Mouse (Mus musculus): ENCODE results near the gene Apon. TPM values are rescaled to one million over a fixed set of nuclear protein-coding genes. Genes with fewer than 3 reads are reported as not detected.

Gene Apon
- polyA plus RNA-seq (2014; fragmentation: Nextera tagmentation; extraction: Ambion mirVana), result 0.30 TPM in 2 replicates

DNA sequence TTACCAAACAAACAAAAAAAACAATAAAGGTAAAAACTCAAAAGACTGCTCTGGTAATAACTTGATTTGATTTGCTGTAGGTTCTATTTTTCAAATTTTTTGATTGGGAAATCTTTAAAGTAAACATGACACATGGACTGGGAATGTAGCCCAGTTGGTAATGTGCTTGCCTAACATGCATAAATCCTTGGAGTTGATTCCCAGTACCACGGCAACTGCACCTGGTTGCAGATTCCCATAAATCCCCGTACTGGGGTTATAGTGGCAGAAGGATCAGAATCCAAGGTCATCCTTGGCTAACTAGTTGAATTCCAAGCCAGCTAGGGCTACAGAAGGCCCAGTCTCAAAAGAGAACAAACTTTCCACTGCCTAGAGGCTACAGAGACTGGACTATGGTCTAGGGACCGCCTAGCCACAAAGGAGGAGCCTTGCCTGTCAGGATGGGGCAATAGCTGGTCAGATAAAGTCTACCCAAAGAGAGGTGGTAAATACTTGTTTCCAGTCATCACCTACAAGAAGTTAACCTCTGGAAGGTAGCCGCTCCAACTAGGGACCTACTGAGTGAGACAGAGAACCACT is at the start of gene Apon:
Gene Apon, plus strand, starts transcription at position 420 of the 579 bp plus-strand sequence.
- no peak within 1 kb of the TSS for H3K4me3 ChIP-seq (ENCODE audit: low read depth, low read length)
- ATAC-seq (replicated peaks; ENCODE audit: low FRiP score, low TSS enrichment, low read depth) (no peak), DNase-seq (ENCODE audit: low spot score) (no peak)
- H3K27ac ChIP-seq (ENCODE audit: low read depth), result no peak within 1 kb of the TSS
- no peaks in the 10 kb centered on the region for H3K9me3 ChIP-seq (ENCODE audit: control insufficient read depth, low read length)
- no peak within 1 kb of the TSS for H3K4me2 ChIP-seq (ENCODE audit: low read length)
- H3K9ac ChIP-seq (ENCODE audit: low read length), result no peak within 1 kb of the TSS
- 82% methylated on average over 4 of the region's 4 CpGs for WGBS
- H3K4me1 ChIP-seq (replicated peaks; ENCODE audit: control insufficient read depth, insufficient read depth, low read length), result no peaks in the 10 kb centered on the region
- peaks cover 43% of the 10 kb centered on the region for H3K36me3 ChIP-seq (ENCODE audit: control insufficient read depth, insufficient read depth, low read length)
- H3K27me3 ChIP-seq (replicated peaks; ENCODE audit: control insufficient read depth, insufficient read depth, low read length), result no peaks in the 10 kb centered on the region

DNA sequence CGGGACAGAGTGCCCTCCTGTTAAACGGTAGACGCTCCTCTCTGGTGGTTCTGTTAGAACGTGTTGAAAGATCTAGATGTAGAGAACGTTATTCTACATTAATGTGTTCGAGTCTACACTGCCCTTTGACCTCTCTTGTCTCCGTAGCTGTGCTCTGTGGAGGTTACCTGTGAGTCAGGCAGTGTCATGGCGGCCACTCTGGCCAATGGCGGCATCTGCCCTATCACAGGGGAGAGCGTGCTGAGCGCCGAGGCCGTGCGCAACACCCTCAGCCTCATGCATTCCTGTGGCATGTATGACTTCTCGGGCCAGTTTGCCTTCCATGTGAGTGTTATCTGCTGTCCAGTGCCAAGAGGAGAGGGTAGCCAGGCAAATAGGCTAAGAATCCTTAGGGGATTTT is 49.0 kb upstream of the Apon start:
- 84% methylated on average over 15 of the region's 15 CpGs for WGBS
- Histone ChIP-seq H3K36me3 (ENCODE audit: control insufficient read depth, insufficient read depth, low read length) (peaks cover 6% of the 10 kb centered on the region; the same call in 1 of the 2 replicates), H3K4me3 (ENCODE audit: low read depth, low read length) (no peak overlapping the region), H3K4me1 (replicated peaks; ENCODE audit: control insufficient read depth, insufficient read depth, low read length) (no peaks in the 10 kb centered on the region), H3K9me3 (ENCODE audit: control insufficient read depth, low read length) (no peaks in the 10 kb centered on the region), H3K27me3 (replicated peaks; ENCODE audit: control insufficient read depth, insufficient read depth, low read length) (no peaks in the 10 kb centered on the region), H3K4me2 (ENCODE audit: low read length) (no peak overlapping the region), H3K27ac (ENCODE audit: low read depth) (no peak overlapping the region), H3K9ac (ENCODE audit: low read length) (no peak overlapping the region)
- ATAC-seq (replicated peaks; ENCODE audit: low FRiP score, low TSS enrichment, low read depth) (no peak), DNase-seq (ENCODE audit: low spot score) (no peak)

DNA sequence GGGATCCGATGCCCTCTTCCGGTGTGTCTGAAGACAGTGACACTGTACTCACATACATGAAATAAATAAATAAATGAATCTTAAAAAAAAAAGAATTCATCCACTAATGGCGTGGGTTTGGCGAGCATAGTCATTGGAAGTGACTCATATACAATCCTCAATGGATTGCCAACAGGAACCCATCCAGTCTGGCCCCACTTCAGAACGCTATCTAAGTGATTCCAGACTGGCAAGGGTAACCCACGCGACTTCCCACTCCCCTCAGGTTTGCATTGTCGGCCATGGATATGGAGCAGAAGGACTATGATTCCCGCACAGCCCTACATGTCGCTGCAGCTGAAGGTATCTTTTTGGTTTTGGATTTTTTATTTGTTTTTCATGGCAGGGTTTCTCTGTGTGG is 45.6 kb upstream of the Apon start:
- H3K4me1 ChIP-seq (replicated peaks; ENCODE audit: control insufficient read depth, insufficient read depth, low read length), result peaks cover 6% of the 10 kb centered on the region
- no peak overlapping the region for H3K27ac ChIP-seq (ENCODE audit: low read depth)
- ATAC-seq (replicated peaks; ENCODE audit: low FRiP score, low TSS enrichment, low read depth), result no peak
- no peak overlapping the region for H3K4me2 ChIP-seq (ENCODE audit: low read length)
- H3K27me3 ChIP-seq (replicated peaks; ENCODE audit: control insufficient read depth, insufficient read depth, low read length), result 0 out of 2 replicates have a peak, but pooled peaks cover under 1% of the 10 kb centered on the region
- H3K4me3 ChIP-seq (ENCODE audit: low read depth, low read length), result no peak overlapping the region
- WGBS, result 96% methylated on average over 10 of the region's 10 CpGs
- H3K9me3 ChIP-seq (ENCODE audit: control insufficient read depth, low read length), result no peaks in the 10 kb centered on the region
- no peak overlapping the region for H3K9ac ChIP-seq (ENCODE audit: low read length)
- peaks cover 6% of the 10 kb centered on the region; the same call in 1 of the 2 replicates for H3K36me3 ChIP-seq (ENCODE audit: control insufficient read depth, insufficient read depth, low read length)
- no peak for DNase-seq (ENCODE audit: low spot score)

DNA sequence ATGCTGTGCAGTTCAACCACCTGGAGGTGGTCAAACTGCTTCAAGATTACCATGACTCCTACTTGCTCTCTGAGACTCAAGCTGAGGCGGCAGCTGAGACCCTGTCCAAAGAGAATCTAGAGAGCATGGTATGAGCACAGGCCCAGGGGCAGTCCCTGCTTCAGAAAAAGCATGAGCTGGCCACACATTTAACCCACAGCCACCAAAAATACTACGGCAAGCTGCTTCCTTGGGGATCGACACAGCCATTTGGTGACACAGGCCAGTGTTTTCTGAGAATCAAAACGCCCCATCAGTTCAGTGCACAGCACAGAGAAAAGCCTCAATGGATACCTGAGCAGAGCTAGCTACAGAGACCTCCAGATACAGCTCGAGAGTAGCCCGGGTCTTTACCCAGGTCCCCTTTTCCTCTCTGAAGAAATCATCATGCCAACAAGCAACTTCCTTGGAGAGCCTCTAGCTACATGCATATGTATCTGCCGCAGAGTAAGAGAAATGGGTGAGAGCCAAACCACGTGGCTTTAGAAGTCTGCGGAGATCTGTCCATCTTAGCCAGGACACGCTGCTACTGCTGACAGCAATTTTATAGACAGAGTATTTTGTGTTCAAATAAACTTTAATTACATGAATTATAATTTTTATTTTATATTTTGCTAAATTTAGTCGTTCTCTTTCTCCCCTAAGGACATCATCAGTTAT is 44.4 kb upstream of the Apon start:
- no peak overlapping the region for H3K4me3 ChIP-seq (ENCODE audit: low read depth, low read length)
- 92% methylated on average over 11 of the region's 11 CpGs for WGBS
- peaks cover 6% of the 10 kb centered on the region; the same call in 1 of the 2 replicates for H3K36me3 ChIP-seq (ENCODE audit: control insufficient read depth, insufficient read depth, low read length)
- no peak overlapping the region for H3K9ac ChIP-seq (ENCODE audit: low read length)
- H3K4me2 ChIP-seq (ENCODE audit: low read length), result no peak overlapping the region
- no peak overlapping the region for H3K27ac ChIP-seq (ENCODE audit: low read depth)
- peaks cover 6% of the 10 kb centered on the region for H3K4me1 ChIP-seq (replicated peaks; ENCODE audit: control insufficient read depth, insufficient read depth, low read length)
- 0 out of 2 replicates have a peak, but pooled peaks cover 8% of the 10 kb centered on the region for H3K27me3 ChIP-seq (replicated peaks; ENCODE audit: control insufficient read depth, insufficient read depth, low read length)
- no peaks in the 10 kb centered on the region for H3K9me3 ChIP-seq (ENCODE audit: control insufficient read depth, low read length)
- DNase-seq (ENCODE audit: low spot score), result no peak
- ATAC-seq (replicated peaks; ENCODE audit: low FRiP score, low TSS enrichment, low read depth), result no peak

DNA sequence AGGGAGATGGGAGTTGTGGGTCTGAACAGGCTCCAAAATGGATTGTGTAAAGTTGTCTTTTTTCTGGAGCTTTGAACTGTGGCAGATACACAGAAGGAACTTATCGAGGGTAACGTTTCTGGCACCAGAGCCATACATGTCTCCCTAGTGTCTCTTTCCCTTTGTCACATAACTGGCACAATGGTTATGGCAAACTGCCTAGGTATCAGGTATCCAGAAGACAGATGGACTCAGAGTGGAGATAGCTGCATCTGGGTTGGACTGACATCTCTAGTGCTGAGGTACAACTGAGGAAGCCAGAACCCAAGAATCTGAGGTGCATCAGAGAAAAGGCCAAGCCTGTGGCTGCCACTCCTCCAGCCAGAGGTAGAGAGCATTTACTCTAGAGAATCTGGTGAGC is 43.8 kb upstream of the Apon start:
- H3K4me3 ChIP-seq (ENCODE audit: low read depth, low read length), result no peak overlapping the region
- peaks cover 6% of the 10 kb centered on the region; the same call in 1 of the 2 replicates for H3K36me3 ChIP-seq (ENCODE audit: control insufficient read depth, insufficient read depth, low read length)
- DNase-seq (ENCODE audit: low spot score), result no peak
- no peak overlapping the region for H3K27ac ChIP-seq (ENCODE audit: low read depth)
- H3K9me3 ChIP-seq (ENCODE audit: control insufficient read depth, low read length), result no peaks in the 10 kb centered on the region
- H3K9ac ChIP-seq (ENCODE audit: low read length), result no peak overlapping the region
- 0 out of 2 replicates have a peak, but pooled peaks cover 11% of the 10 kb centered on the region for H3K27me3 ChIP-seq (replicated peaks; ENCODE audit: control insufficient read depth, insufficient read depth, low read length)
- 92% methylated on average over 2 of the region's 2 CpGs for WGBS
- H3K4me1 ChIP-seq (replicated peaks; ENCODE audit: control insufficient read depth, insufficient read depth, low read length), result peaks cover 6% of the 10 kb centered on the region
- no peak overlapping the region for H3K4me2 ChIP-seq (ENCODE audit: low read length)
- no peak for ATAC-seq (replicated peaks; ENCODE audit: low FRiP score, low TSS enrichment, low read depth)

DNA sequence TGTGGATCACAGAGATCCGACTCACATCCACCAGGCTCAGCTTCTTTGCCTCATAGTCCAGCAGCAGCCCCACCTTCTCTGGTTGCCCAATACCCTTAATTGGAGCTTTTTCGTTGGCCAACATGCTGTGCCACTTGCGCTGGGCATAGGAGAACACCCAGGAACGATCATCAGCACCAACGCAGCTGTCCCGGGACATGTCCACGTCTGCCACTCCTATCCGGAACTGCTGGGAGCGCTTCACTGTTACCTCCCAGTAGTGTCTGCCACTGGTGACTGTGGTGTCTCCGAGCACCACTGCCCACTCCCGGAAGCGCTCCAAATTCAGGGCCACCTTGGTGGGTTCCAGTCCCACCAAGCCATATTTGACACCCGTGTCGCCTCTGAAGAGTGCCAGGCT is 42.9 kb upstream of the Apon start:
- Histone ChIP-seq H3K27me3 (replicated peaks; ENCODE audit: control insufficient read depth, insufficient read depth, low read length) (0 out of 2 replicates have a peak, but pooled peaks cover 11% of the 10 kb centered on the region), H3K36me3 (ENCODE audit: control insufficient read depth, insufficient read depth, low read length) (peaks cover 6% of the 10 kb centered on the region; the same call in 1 of the 2 replicates), H3K4me3 (ENCODE audit: low read depth, low read length) (peak overlapping the region; percentile 76), H3K27ac (ENCODE audit: low read depth) (no peak overlapping the region), H3K4me2 (ENCODE audit: low read length) (peak overlapping the region; percentile 95), H3K9me3 (ENCODE audit: control insufficient read depth, low read length) (no peaks in the 10 kb centered on the region), H3K9ac (ENCODE audit: low read length) (peak overlapping the region; percentile 59), H3K4me1 (replicated peaks; ENCODE audit: control insufficient read depth, insufficient read depth, low read length) (peaks cover 6% of the 10 kb centered on the region)
- DNase-seq (ENCODE audit: low spot score), result no peak
- no peak; the same call in 1 of the 2 replicates for ATAC-seq (replicated peaks; ENCODE audit: low FRiP score, low TSS enrichment, low read depth)
- WGBS, result 24% methylated on average over 14 of the region's 14 CpGs

DNA sequence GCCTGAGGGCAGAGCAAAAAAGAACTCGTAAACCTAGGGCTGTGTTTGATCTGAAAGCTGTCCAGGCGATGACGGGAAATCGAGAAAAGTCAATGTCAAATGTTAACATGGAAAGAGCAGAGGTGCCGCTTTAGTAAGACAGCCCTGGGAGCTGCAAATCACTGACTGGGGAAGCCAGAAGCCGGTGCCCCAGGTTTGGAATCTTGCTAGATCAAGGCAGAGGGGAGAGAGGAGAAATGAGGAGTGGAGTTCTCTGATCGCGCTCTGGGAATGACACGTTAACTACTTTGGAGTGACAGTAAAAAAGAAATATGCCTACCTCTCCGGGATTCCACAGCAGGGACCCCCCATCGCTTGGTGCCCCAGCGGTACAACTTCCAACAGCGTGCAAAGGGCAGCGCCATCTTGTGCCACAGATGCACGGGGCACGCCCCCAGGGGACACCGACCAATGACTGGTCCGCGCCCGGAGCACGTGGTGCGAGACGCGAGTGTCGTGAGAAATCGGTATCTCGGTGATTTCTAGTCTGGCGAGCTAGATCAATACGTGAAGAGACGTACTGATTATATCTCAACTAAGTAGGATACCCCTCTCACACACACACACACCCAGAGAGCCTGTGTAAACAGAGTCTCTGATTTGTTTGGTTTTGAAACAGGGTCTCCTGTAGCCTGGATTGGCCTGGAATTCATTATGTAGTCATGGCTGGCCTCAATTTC is 42.3 kb upstream of the Apon start, which contains the start of gene Spryd4:
Gene Spryd4, minus strand, starts transcription at position 418 of the 719 bp plus-strand sequence.
- Histone ChIP-seq H3K4me2 (ENCODE audit: low read length) (peak within 1 kb of the TSS; percentile 95), H3K4me3 (ENCODE audit: low read depth, low read length) (peak within 1 kb of the TSS; percentile 76), H3K9ac (ENCODE audit: low read length) (peak within 1 kb of the TSS; percentile 59), H3K9me3 (ENCODE audit: control insufficient read depth, low read length) (no peaks in the 10 kb centered on the region), H3K27ac (ENCODE audit: low read depth) (peak within 1 kb of the TSS; percentile 51; the same call in 1 of the 2 replicates), H3K4me1 (replicated peaks; ENCODE audit: control insufficient read depth, insufficient read depth, low read length) (peaks cover 6% of the 10 kb centered on the region), H3K27me3 (replicated peaks; ENCODE audit: control insufficient read depth, insufficient read depth, low read length) (0 out of 2 replicates have a peak, but pooled peaks cover 11% of the 10 kb centered on the region), H3K36me3 (ENCODE audit: control insufficient read depth, insufficient read depth, low read length) (peaks cover 6% of the 10 kb centered on the region; the same call in 1 of the 2 replicates)
- under 1% methylated on average over 30 of the region's 30 CpGs for WGBS
- DNase-seq (ENCODE audit: low spot score) (peak; percentile 94), ATAC-seq (replicated peaks; ENCODE audit: low FRiP score, low TSS enrichment, low read depth) (peak; percentile 94)

DNA sequence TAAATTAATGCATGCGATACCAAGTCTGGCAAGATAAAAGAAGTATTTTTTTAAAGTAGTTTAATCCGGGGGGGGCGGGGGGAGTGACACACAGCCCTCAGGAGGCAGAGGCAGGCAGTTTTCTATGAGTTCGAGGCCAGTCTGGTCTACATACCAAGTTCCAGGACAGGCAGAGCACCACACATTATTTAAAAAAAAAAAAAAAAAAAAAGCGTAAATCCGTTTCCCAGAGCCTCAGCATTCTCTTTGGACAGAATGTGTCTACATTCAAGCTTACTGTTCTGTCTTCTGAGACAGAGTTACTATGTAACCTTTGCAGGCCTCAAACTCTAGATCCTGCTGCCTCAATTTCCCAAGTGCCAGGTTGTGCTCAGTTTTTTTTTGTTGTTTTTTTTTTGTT is 41.7 kb upstream of the Apon start:
- H3K4me3 ChIP-seq (ENCODE audit: low read depth, low read length), result peak overlapping the region; percentile 76
- H3K36me3 ChIP-seq (ENCODE audit: control insufficient read depth, insufficient read depth, low read length), result 0 out of 2 replicates have a peak, but pooled peaks cover 6% of the 10 kb centered on the region
- H3K27ac ChIP-seq (ENCODE audit: low read depth), result peak overlapping the region; percentile 51; the same call in 1 of the 2 replicates
- DNase-seq (ENCODE audit: low spot score), result no peak
- H3K4me2 ChIP-seq (ENCODE audit: low read length), result peak overlapping the region; percentile 95
- H3K9me3 ChIP-seq (ENCODE audit: control insufficient read depth, low read length), result no peaks in the 10 kb centered on the region
- WGBS, result 36% methylated on average over 6 of the region's 6 CpGs
- H3K9ac ChIP-seq (ENCODE audit: low read length), result no peak overlapping the region
- peaks cover 6% of the 10 kb centered on the region for H3K4me1 ChIP-seq (replicated peaks; ENCODE audit: control insufficient read depth, insufficient read depth, low read length)
- ATAC-seq (replicated peaks; ENCODE audit: low FRiP score, low TSS enrichment, low read depth), result no peak
- 0 out of 2 replicates have a peak, but pooled peaks cover 11% of the 10 kb centered on the region for H3K27me3 ChIP-seq (replicated peaks; ENCODE audit: control insufficient read depth, insufficient read depth, low read length)
